Mouse (Mus musculus) stomach, embryonic 16.5 days (tissue): Measurements from ENCODE around the gene Dlx2. TPM values are rescaled to one million over a fixed set of nuclear protein-coding genes. Genes with fewer than 3 reads are reported as not detected.

Experiments used
- ATAC-seq: fragments of 200-750 bp; cut with Nextera tagmentation; 2 replicates; pipeline ENCODE4 v1.8.0; 2017; ENCODE audit warnings: moderate number of reproducible peaks, moderate TSS enrichment; ENCODE audit not compliant: insufficient read depth, low FRiP score
- H3K27ac ChIP-seq: fragments of 300-500 bp; sonication (generic); 2 replicates; pipeline ENCODE4 v1.5.1; 2014; ENCODE audit warnings: low read length
- H3K27me3 ChIP-seq: fragments of 300-500 bp; sonication (generic); 2 replicates; pipeline ENCODE4 v1.6.1; 2014; ENCODE audit warnings: low read length, control low read depth, mixed read lengths; ENCODE audit not compliant: control insufficient read depth, insufficient read depth
- H3K36me3 ChIP-seq: fragments of 300-500 bp; sonication (generic); 2 replicates; pipeline ENCODE4 v1.6.1; 2014; ENCODE audit warnings: low read length; ENCODE audit not compliant: control insufficient read depth, insufficient read depth
- H3K4me1 ChIP-seq: fragments of 300-500 bp; sonication (generic); 2 replicates; pipeline ENCODE4 v1.6.1; 2014; ENCODE audit warnings: low read length, control low read depth, mixed read lengths; ENCODE audit not compliant: control insufficient read depth, insufficient read depth
- H3K4me2 ChIP-seq: fragments of 300-500 bp; sonication (generic); 2 replicates; pipeline ENCODE4 v1.6.1; 2014; ENCODE audit warnings: low read depth, low read length, mixed read lengths
- H3K4me3 ChIP-seq: fragments of 300-500 bp; sonication (generic); replicated peaks from 2 replicates; pipeline ENCODE4 v1.5.1; 2014; ENCODE audit warnings: mild to moderate bottlenecking, low read length
- H3K9ac ChIP-seq: fragments of 300-500 bp; sonication (generic); 2 replicates; pipeline ENCODE4 v1.6.1; 2014; ENCODE audit warnings: low read length
- H3K9me3 ChIP-seq: fragments of 300-500 bp; sonication (generic); replicated peaks from 2 replicates; pipeline ENCODE4 v1.6.1; 2016; ENCODE audit warnings: low read length, control low read depth; ENCODE audit not compliant: control insufficient read depth
- WGBS: fragments of 180-500 bp; shearing (Covaris S2); extraction: QIAGEN DNeasy Blood & Tissue Kit; methylation state at CpG from one replicate; pipeline ENCODE4 v1.1.7; 2014; 5-methylcytosine and 5-hydroxymethylcytosine counted together
- polyA plus RNA-seq: library from polyadenylated mRNA; unstranded; fragments of >200 nt; fragmentation: Nextera tagmentation; extraction: Ambion mirVana; gene quantifications from 2 replicates; pipeline ENCODE4 v1.2.1, GENCODE M21; 2015

The Dlx2 gene
- polyA plus RNA-seq, result 2.2 and 2.4 TPM in 2 replicates

DNA sequence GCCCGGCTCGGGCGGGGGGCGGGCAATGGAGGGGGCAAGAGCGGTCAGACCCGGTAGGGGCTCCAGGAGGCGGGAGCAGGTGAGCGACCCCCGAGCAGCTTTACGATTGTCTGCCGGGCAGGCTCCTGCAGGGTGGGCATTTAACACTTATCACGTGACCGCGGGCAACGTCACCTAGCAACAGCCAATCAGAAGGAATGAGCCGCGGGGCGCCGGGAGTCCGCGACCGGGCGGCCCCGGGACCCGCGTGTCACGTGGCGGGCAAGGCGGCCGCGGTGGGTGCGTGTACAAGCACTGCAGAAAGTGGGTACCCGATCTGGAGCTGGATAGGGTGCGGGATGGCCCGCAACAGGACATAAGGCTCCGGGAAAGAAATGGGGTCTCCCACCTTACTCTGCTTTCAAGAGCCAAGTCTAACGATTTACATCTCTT, at the start of gene Dlx2:
Dlx2 (minus strand) TSS at position 115 of the 432 bp plus-strand sequence.
- peak; percentile 48 for ATAC-seq
- H3K4me1 ChIP-seq, result peaks cover 15% of the 10 kb centered on the region
- H3K9ac ChIP-seq, result peak within 1 kb of the TSS; percentile 46
- peak within 1 kb of the TSS; percentile 40 for H3K4me3 ChIP-seq
- H3K27ac ChIP-seq, result 0 out of 2 replicates have a peak within 1 kb of the TSS, but pooled peaks have one; percentile 12
- peaks cover 92% of the 10 kb centered on the region for H3K27me3 ChIP-seq
- H3K4me2 ChIP-seq, result peak within 1 kb of the TSS; percentile 64
- H3K36me3 ChIP-seq, result no peaks in the 10 kb centered on the region
- H3K9me3 ChIP-seq, result no peaks in the 10 kb centered on the region
- under 1% methylated on average over 37 of the region's 37 CpGs for WGBS

DNA sequence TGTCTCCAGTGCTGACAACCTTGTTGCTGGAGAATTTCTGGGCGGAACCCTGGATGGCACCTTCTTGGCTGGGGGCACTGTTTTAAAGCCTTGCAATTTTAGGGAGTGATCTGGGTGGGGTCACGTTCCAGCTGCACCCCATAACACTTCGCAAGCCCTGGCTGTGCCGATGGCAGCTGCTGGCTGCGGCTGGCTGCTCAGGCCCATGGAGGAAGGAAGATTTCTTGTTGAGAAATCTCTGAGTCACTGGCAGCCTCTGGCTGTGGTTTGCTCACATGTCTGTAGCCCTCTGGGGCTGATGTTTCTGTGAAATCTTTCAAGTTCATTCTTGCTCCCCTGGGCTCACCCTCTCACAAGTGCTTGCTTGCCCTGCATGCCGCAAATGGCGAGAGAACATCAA, 47.9 kb upstream of the Dlx2 start:
- Histone ChIP-seq H3K27ac (peak overlapping the region; percentile 52; the same call in 1 of the 2 replicates), H3K4me2 (no peak overlapping the region), H3K4me3 (no peak overlapping the region), H3K27me3 (no peaks in the 10 kb centered on the region), H3K9me3 (no peaks in the 10 kb centered on the region), H3K9ac (no peak overlapping the region), H3K36me3 (no peaks in the 10 kb centered on the region), H3K4me1 (0 out of 2 replicates have a peak, but pooled peaks cover 3% of the 10 kb centered on the region)
- no peak for ATAC-seq
- 67% methylated on average over 7 of the region's 7 CpGs for WGBS

DNA sequence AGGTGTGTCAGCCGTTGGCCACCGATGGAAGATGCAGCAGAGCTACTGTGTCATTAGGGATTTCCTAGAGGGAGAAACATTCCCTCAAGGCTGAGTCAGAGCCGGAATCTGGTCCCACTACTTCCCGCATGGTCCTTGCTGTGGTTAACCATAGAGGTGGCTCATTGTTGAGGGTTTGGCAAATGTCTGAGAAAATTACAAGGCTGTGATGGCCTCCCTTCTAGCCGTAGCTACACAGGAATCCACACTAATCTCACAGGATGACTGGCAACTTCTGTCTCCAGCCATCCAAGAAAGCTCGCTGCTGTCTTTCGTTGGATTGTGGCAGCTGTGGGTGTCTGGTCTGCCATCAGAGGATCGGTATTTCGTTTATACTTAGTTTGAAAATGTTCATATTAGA, 42.6 kb upstream of the Dlx2 start:
- no peaks in the 10 kb centered on the region for H3K36me3 ChIP-seq
- no peaks in the 10 kb centered on the region for H3K4me1 ChIP-seq
- no peak overlapping the region for H3K9ac ChIP-seq
- H3K27me3 ChIP-seq, result no peaks in the 10 kb centered on the region
- WGBS, result 80% methylated on average over 9 of the region's 9 CpGs
- H3K9me3 ChIP-seq, result no peaks in the 10 kb centered on the region
- H3K27ac ChIP-seq, result no peak overlapping the region
- ATAC-seq, result no peak
- no peak overlapping the region for H3K4me3 ChIP-seq
- H3K4me2 ChIP-seq, result no peak overlapping the region

DNA sequence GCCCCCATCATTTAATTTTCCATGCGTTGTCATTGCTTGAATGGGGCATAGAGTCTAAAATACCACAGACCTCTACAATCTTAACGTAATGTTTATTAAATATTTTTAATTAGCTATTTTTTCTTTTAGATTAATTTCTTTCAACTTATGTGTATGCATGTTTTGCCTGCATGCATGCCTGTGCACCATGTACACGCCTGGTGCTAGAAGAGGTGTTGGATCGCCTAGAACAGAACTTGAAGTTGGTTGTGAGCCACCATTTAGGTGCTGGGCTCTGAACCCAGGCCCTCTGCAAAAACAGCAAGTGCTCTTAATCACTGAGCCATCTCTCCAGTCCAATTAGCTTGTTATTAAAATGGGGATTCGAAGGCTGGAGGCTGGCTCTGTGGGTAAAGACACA, 34.9 kb upstream of the Dlx2 start:
- Histone ChIP-seq H3K36me3 (no peaks in the 10 kb centered on the region), H3K9me3 (no peaks in the 10 kb centered on the region), H3K27ac (no peak overlapping the region), H3K4me1 (0 out of 2 replicates have a peak, but pooled peaks cover 6% of the 10 kb centered on the region), H3K27me3 (peaks cover 7% of the 10 kb centered on the region; the same call in 1 of the 2 replicates), H3K4me3 (peak overlapping the region; percentile 66), H3K4me2 (peak overlapping the region; percentile 95), H3K9ac (peak overlapping the region; percentile 74; the same call in 1 of the 2 replicates)
- 67% methylated on average over 5 of the region's 5 CpGs for WGBS
- no peak; the same call in 1 of the 2 replicates for ATAC-seq

DNA sequence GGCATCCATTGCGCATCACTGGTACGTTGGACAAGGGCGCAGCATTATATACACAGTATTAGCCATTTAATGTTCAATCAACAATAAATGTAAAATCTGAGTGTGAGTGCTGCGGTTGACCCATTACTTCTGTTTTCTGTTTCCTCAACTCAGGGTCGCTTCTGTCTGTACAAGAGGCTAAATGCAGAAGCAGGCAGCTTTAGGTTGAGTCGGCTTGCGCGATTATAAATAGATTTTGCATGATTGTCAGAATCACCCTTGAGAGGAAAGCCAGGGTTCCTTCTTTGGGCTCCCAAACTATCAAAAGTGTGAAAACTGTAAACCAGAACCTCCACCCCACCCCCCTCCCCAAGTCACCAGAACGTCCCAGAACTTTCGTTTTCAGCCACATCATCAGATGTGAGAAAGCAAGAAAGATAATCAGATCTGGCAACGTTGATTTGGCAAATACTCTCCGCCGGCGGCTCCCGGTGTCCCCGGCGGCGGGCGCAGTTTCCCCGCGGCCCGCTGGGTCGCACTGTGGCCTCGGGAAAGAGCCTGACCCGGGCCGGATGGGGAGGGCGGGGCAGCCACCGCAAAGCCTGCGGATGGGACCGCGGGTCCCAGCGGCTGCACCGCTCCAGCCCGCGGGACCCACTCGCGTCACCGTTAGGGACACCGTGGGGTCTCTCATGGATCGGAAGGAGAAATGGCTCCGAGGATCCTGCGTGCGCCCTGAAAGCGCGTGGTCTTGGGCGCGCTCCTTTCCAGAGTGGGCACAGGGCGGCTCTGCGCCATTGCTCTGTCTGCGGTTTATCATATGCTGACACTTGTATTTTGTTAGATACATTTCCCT, 34.3 kb upstream of the Dlx2 start:
- peak; percentile 80 for ATAC-seq
- Histone ChIP-seq H3K4me2 (peak overlapping the region; percentile 95), H3K4me1 (0 out of 2 replicates have a peak, but pooled peaks cover 6% of the 10 kb centered on the region), H3K9ac (peak overlapping the region; percentile 74), H3K9me3 (no peaks in the 10 kb centered on the region), H3K4me3 (peak overlapping the region; percentile 66), H3K36me3 (no peaks in the 10 kb centered on the region), H3K27me3 (peaks cover 7% of the 10 kb centered on the region; the same call in 1 of the 2 replicates), H3K27ac (no peak overlapping the region)
- WGBS, result 9% methylated on average over 50 of the region's 50 CpGs

DNA sequence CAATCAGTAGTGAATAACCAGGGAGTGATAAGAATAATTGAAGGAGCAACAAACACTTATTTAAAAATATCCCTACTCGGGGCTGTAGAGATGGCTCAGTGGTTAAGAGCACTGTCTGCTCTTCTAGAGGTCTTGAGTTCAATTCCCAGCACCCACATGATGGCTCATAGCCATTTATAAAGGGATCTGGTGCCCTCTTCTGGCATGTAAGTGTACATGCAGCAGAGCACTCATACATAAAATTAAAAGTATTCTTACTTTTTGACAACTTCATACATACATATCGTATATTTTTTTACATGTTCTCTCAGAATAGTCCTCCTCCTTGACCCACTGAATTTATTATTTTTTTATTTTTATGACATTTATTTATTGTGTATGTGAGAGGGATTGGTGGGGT, 30.5 kb upstream of the Dlx2 start:
- no peak overlapping the region for H3K4me3 ChIP-seq
- H3K36me3 ChIP-seq, result no peaks in the 10 kb centered on the region
- H3K9ac ChIP-seq, result no peak overlapping the region
- WGBS, result 91% methylated on average over 2 of the region's 2 CpGs
- 0 out of 2 replicates have a peak, but pooled peaks cover 6% of the 10 kb centered on the region for H3K4me1 ChIP-seq
- no peak overlapping the region for H3K27ac ChIP-seq
- no peak for ATAC-seq
- peaks cover 3% of the 10 kb centered on the region; the same call in 1 of the 2 replicates for H3K27me3 ChIP-seq
- H3K9me3 ChIP-seq, result no peaks in the 10 kb centered on the region
- no peak overlapping the region for H3K4me2 ChIP-seq

DNA sequence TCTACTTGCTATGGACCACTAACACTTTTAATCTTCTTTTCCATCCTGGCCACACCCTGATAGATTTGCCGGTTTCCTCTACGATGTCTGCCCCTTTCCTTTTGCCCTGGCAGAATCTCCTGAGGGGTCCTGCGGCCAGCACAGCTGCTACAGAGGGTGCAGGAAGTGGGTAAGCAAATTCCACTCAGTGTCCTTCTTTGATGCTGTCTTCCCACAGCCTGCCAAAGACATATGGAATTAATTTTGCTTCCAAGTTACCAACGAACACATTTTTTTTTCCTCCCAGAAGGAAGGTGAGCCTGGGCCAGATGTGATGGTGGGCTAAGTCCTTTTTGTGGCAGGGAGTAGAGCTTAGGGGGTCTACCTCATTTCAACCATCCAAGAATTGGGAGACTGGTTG, 27.2 kb upstream of the Dlx2 start:
- Histone ChIP-seq H3K27me3 (no peaks in the 10 kb centered on the region; the same call in 1 of the 2 replicates), H3K27ac (no peak overlapping the region), H3K36me3 (no peaks in the 10 kb centered on the region), H3K9ac (no peak overlapping the region), H3K4me2 (no peak overlapping the region), H3K4me3 (no peak overlapping the region), H3K4me1 (no peaks in the 10 kb centered on the region), H3K9me3 (no peaks in the 10 kb centered on the region)
- WGBS, result 49% methylated on average over 4 of the region's 4 CpGs
- no peak for ATAC-seq

DNA sequence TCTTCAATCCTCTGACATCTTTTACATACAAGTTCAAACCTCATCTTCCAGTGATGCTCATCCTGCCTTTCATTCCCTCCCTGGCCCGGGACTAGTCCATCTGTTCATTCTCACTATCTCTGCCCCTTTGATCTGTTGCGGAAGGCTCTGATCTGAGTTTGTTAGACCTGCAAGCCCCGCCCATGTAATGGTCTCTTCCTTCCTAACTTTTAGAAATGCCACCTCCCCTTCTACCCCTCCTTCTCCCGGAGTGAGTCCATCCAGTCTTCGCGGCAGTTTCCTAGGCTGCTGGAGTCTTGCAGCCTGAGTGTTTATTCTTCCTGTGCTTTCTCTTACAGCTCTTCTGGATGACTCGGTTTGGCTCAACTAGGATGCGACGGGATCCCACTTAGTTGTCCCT, 19.9 kb upstream of the Dlx2 start:
- Histone ChIP-seq H3K9me3 (no peaks in the 10 kb centered on the region), H3K4me1 (no peaks in the 10 kb centered on the region), H3K27me3 (no peaks in the 10 kb centered on the region), H3K9ac (no peak overlapping the region), H3K36me3 (no peaks in the 10 kb centered on the region), H3K4me2 (no peak overlapping the region), H3K27ac (no peak overlapping the region), H3K4me3 (no peak overlapping the region)
- no peak for ATAC-seq
- WGBS, result 68% methylated on average over 9 of the region's 9 CpGs

DNA sequence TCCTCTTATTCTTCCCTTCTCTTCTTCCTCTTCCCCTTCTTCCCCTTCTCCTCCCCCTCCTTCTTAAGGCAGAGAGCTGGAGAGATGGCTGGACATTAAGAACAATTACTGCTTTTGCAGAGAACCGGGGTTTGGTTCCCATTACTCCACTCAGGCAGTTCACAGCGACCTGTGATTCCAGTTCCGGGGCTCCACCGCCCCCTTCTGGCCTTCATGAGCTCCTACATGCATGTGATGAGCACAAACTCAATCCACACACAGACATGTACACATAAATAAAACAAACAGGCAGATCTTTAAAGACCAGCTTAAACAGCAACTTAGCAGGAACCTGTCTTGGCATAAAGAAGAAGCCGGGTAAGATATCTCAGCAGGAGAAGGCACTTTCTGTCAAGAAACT, 9.5 kb upstream of the Dlx2 start:
- ATAC-seq, result no peak
- Histone ChIP-seq H3K9me3 (no peaks in the 10 kb centered on the region), H3K36me3 (no peaks in the 10 kb centered on the region), H3K27me3 (peaks cover 28% of the 10 kb centered on the region), H3K4me1 (no peaks in the 10 kb centered on the region), H3K4me2 (no peak overlapping the region), H3K9ac (no peak overlapping the region), H3K27ac (no peak overlapping the region), H3K4me3 (no peak overlapping the region)
- 55% methylated on average over 5 of the region's 5 CpGs for WGBS
